Mouse (Mus musculus) ES-E14 (cell line): ENCODE measurements around the gene Tbc1d32. TPM values are rescaled to one million over a fixed set of nuclear protein-coding genes. Genes with fewer than 3 reads are reported as not detected.

Experiments
- DNase-seq: peaks from one replicate; pipeline ENCODE4 v3.0.0-alpha.2; 2013; ENCODE audit warnings: low read depth, low spot score
- H3K27ac ChIP-seq: 2 replicates; pipeline ENCODE4 v1.5.1; 2012; ENCODE audit warnings: low read depth, mild to moderate bottlenecking, low read length, moderate library complexity, mixed read lengths; ENCODE audit not compliant: poor library complexity, insufficient read depth, severe bottlenecking
- H3K36me3 ChIP-seq: 2 replicates; pipeline ENCODE4 v1.6.1; 2012; ENCODE audit warnings: mild to moderate bottlenecking, low read length, moderate library complexity, mixed read lengths; ENCODE audit not compliant: control insufficient read depth, poor library complexity, insufficient read depth, severe bottlenecking
- H3K4me1 ChIP-seq, 2 experiments: fragments of 150-350 bp in 1 of 2; sonication (generic) in 1 of 2; 2 replicates each; pipeline ENCODE4 v1.6.1; 2012; ENCODE audit warnings: low read length in 2 of 2, mild to moderate bottlenecking in 1 of 2, mixed read lengths in 1 of 2; ENCODE audit not compliant: control insufficient read depth in 2 of 2, insufficient read depth in 2 of 2, poor library complexity in 1 of 2
- H3K4me3 ChIP-seq, 2 experiments: fragments of 150-350 bp in 1 of 2; sonication (generic) in 1 of 2; 2 replicates each; pipeline ENCODE4 v1.5.1; 2012; ENCODE audit warnings: low read length in 2 of 2, low read depth in 1 of 2, mild to moderate bottlenecking in 1 of 2, mixed read lengths in 1 of 2; ENCODE audit not compliant: insufficient read depth in 1 of 2, poor library complexity in 1 of 2, severe bottlenecking in 1 of 2
- H3K9ac ChIP-seq: 2 replicates; pipeline ENCODE4 v1.6.1; 2012; ENCODE audit warnings: low read depth, mild to moderate bottlenecking, low read length, mixed read lengths; ENCODE audit not compliant: poor library complexity, insufficient read depth, severe bottlenecking
- H3K9me3 ChIP-seq: fragments of 150-350 bp; sonication (generic); 2 replicates; pipeline ENCODE4 v1.6.1; 2012; ENCODE audit warnings: low read depth, mild to moderate bottlenecking, low read length; ENCODE audit not compliant: control insufficient read depth, insufficient read depth
- CHD2 ChIP-seq: IDR thresholded peaks from 2 replicates; pipeline ENCODE4 v1.6.1; 2014; ENCODE audit warnings: mild to moderate bottlenecking, low read depth, low read length, inconsistent platforms
- HCFC1 ChIP-seq: IDR thresholded peaks from 2 replicates; pipeline ENCODE4 v1.6.1; 2012; ENCODE audit warnings: low read length, inconsistent platforms, borderline replicate concordance; ENCODE audit not compliant: insufficient read depth
- MAFK ChIP-seq: IDR thresholded peaks from 2 replicates; pipeline ENCODE4 v1.6.1; 2014; ENCODE audit warnings: mild to moderate bottlenecking, low read depth, low read length, inconsistent platforms; ENCODE audit not compliant: insufficient read depth
- ZC3H11A ChIP-seq: IDR thresholded peaks from 2 replicates; pipeline ENCODE4 v1.6.1; 2012; ENCODE audit warnings: low read depth, mild to moderate bottlenecking, inconsistent platforms, low read length, borderline replicate concordance
- ZNF384 ChIP-seq: IDR thresholded peaks from 2 replicates; pipeline ENCODE4 v1.6.1; 2012; ENCODE audit warnings: low read depth, low read length, inconsistent platforms
- in situ Hi-C, 2 experiments: fragments of 600-800 bp; cut with MboI; formaldehyde crosslinking; loops; one replicate each; pipeline ENCODE4 v1.15.1; 2025; ENCODE audit warnings: low sequenced_read_pairs in 2 of 2, inconsistent platforms in 1 of 2; ENCODE audit not compliant: unreplicated experiment in 2 of 2
- total RNA-seq: library from RNA; depleted of rRNA; stranded (reverse); fragments of 300-350 nt; gene quantifications from 2 replicates; pipeline ENCODE4 v1.2.3, GENCODE M21; 2012

Tbc1d32 gene
- total RNA-seq, 1 experiment: 6.7 TPM

GRCm38 (mm10) chr10:56106333-56106995 is 122.0 kb downstream of the Tbc1d32 start, which contains the start of gene Msl3l2:
Gene Msl3l2 (plus strand): TSS chr10:56106917.
- H3K9ac ChIP-seq: no peak within 1 kb of the TSS
- no peaks in the 10 kb centered on the region for H3K36me3 ChIP-seq
- peaks cover 0 to 2% of the 10 kb centered on the region in 2 experiments; a peak in 2 of 4 replicates for H3K4me1 ChIP-seq
- TF ChIP-seq MAFK (no peak), HCFC1 (0 out of 2 replicates have a peak, but pooled peaks have one; percentile 25)
- in situ Hi-C loops: no loop called here
- H3K9me3 ChIP-seq: no peaks in the 10 kb centered on the region
- H3K27ac ChIP-seq: no peak within 1 kb of the TSS
- H3K4me3 ChIP-seq: peak within 1 kb of the TSS in 1 of 2 experiments; percentile 27; a peak in 2 of 4 replicates
- peak; percentile 77 for DNase-seq

- TF ChIP-seq CHD2 (no peak), ZNF384 (no peak), HCFC1 (no peak), ZC3H11A (no peak), MAFK (no peak)
- Histone ChIP-seq H3K9me3 (no peaks in the 10 kb centered on the region), H3K36me3 (no peaks in the 10 kb centered on the region), H3K4me1 (no peaks in the 10 kb centered on the region), H3K9ac (no peak overlapping the region), H3K27ac (no peak overlapping the region), H3K4me3 (no peak overlapping the region)
- in situ Hi-C loops: no loop called here
- DNase-seq: no peak
Observed at GRCm38 (mm10) chr10:56099641-56100310, 128.7 kb downstream of the Tbc1d32 start.

GRCm38 (mm10) chr10:56099126-56099525 is 129.4 kb downstream of the Tbc1d32 start:
- Histone ChIP-seq H3K9ac (no peak overlapping the region), H3K4me1 (no peaks in the 10 kb centered on the region), H3K36me3 (no peaks in the 10 kb centered on the region), H3K4me3 (no peak overlapping the region), H3K9me3 (no peaks in the 10 kb centered on the region), H3K27ac (no peak overlapping the region)
- TF ChIP-seq HCFC1: no peak
- no peak for TF ChIP-seq MAFK
- TF ChIP-seq ZC3H11A: no peak
- no peak for TF ChIP-seq ZNF384
- no peak for TF ChIP-seq CHD2
- in situ Hi-C loops: no loop called here
- no peak for DNase-seq

- TF ChIP-seq MAFK (no peak), ZNF384 (no peak), HCFC1 (no peak), ZC3H11A (no peak), CHD2 (no peak)
Observed at GRCm38 (mm10) chr10:56096757-56097156, 131.7 kb downstream of the Tbc1d32 start.

More at GRCm38 (mm10) chr10:56096757-56097156, 131.7 kb downstream of the Tbc1d32 start:
- Histone ChIP-seq H3K4me1 (no peaks in the 10 kb centered on the region), H3K36me3 (no peaks in the 10 kb centered on the region), H3K4me3 (no peak overlapping the region), H3K9me3 (no peaks in the 10 kb centered on the region), H3K27ac (no peak overlapping the region), H3K9ac (no peak overlapping the region)
- in situ Hi-C loops: no loop called here
- DNase-seq: no peak
